Mouse (Mus musculus) urinary bladder, postnatal 4 days (tissue): ENCODE data around the gene Mnd1.

Experiments used
- DNase-seq, 2 experiments: peaks; one replicate each; pipeline ENCODE4 v3.0.0; 2021 to 2022; ENCODE audit warnings: low spot score in 2 of 2

Gene Mnd1

GRCm38 (mm10) chr3:84155558-84156006, at the start of gene Mnd1:
Gene Mnd1 (minus strand): TSS chr3:84155786.
- peak; percentile 99 for DNase-seq

- no peak for DNase-seq
Observed at GRCm38 (mm10) chr3:84204640-84205039, 49.1 kb upstream of the Mnd1 start.

GRCm38 (mm10) chr3:84200559-84201420, 45.2 kb upstream of the Mnd1 start:
- DNase-seq, result no peak

GRCm38 (mm10) chr3:84199516-84199915, 43.9 kb upstream of the Mnd1 start:
- DNase-seq, result no peak

GRCm38 (mm10) chr3:84198229-84198628, 42.6 kb upstream of the Mnd1 start:
- no peak for DNase-seq

- DNase-seq, result no peak
Observed at GRCm38 (mm10) chr3:84193881-84194280, 38.3 kb upstream of the Mnd1 start.

- DNase-seq, result no peak
Observed at GRCm38 (mm10) chr3:84191141-84191881, 35.7 kb upstream of the Mnd1 start.

GRCm38 (mm10) chr3:84190513-84191061, 35.0 kb upstream of the Mnd1 start:
- no peak for DNase-seq

- peak in 1 of 2 experiments; percentile 8 for DNase-seq
Observed at GRCm38 (mm10) chr3:84189629-84190173, 34.1 kb upstream of the Mnd1 start.

GRCm38 (mm10) chr3:84181717-84182116, 26.1 kb upstream of the Mnd1 start:
- no peak for DNase-seq

- DNase-seq, result no peak
Observed at GRCm38 (mm10) chr3:84181102-84181501, 25.5 kb upstream of the Mnd1 start.

GRCm38 (mm10) chr3:84180304-84180703, 24.7 kb upstream of the Mnd1 start:
- DNase-seq, result no peak

GRCm38 (mm10) chr3:84177834-84178233, 22.2 kb upstream of the Mnd1 start:
- DNase-seq, result no peak

GRCm38 (mm10) chr3:84175337-84176315, 20.0 kb upstream of the Mnd1 start:
- DNase-seq, result peak; percentile 61 to 74

GRCm38 (mm10) chr3:84173581-84174154, 18.1 kb upstream of the Mnd1 start, which contains the start of gene Gm6525:
Gene Gm6525 (plus strand): TSS chr3:84174104.
- DNase-seq, result no peak

GRCm38 (mm10) chr3:84172406-84172805, 16.8 kb upstream of the Mnd1 start:
- DNase-seq, result no peak

- no peak for DNase-seq
Observed at GRCm38 (mm10) chr3:84169393-84170005, 13.9 kb upstream of the Mnd1 start.

- no peak for DNase-seq
Observed at GRCm38 (mm10) chr3:84168943-84169342, 13.4 kb upstream of the Mnd1 start.

GRCm38 (mm10) chr3:84166073-84166472, 10.5 kb upstream of the Mnd1 start:
- DNase-seq, result no peak

GRCm38 (mm10) chr3:84165391-84165790, 9.8 kb upstream of the Mnd1 start:
- no peak for DNase-seq
